Mouse (Mus musculus) embryonic stem cell, embryonic (primary cell): ENCODE measurements around the gene Prr15l.

Source experiments
- CTCF ChIA-PET, 4 experiments: fragments of 300-600 bp in 2 of 4; fragments of 350-600 bp in 2 of 4; sonication (Branson Sonifier 250); formaldehyde crosslinking; loops; one replicate each; lab custom pipeline; 2022; ENCODE audit warnings: inconsistent platforms in 2 of 4; lab: Charles Lee
- POLR2A ChIA-PET, 4 experiments: fragments of 300-600 bp in 2 of 4; fragments of 350-600 bp in 2 of 4; sonication (Branson Sonifier 250); formaldehyde crosslinking; loops; one replicate each; lab custom pipeline; 2022; ENCODE audit warnings: antibody characterized with exemption in 4 of 4, inconsistent platforms in 1 of 4; lab: Charles Lee

Prr15l gene

GRCm38 (mm10) chr11:96908594-96908993 lies 19.3 kb upstream of the Prr15l start:
- CTCF ChIA-PET: interaction anchor here in 2 of 4 experiments (0.6 to 2.2 kb wide), 7 partner anchors 8 to 131 kb away, joined by 3 to 9 read pairs (median 4); partner anchors contain the start of gene Cdk5rap3 (in 1 of the 2)

GRCm38 (mm10) chr11:96910003-96910402 lies 17.9 kb upstream of the Prr15l start:
- POLR2A ChIA-PET: interaction anchor here in 2 of 4 experiments (0.6 to 2.4 kb wide), 4 partner anchors 10 to 42 kb away, joined by 3 to 10 read pairs (median 6); no protein-coding TSS in a partner anchor
- CTCF ChIA-PET: interaction anchor here (0.5 to 2.4 kb wide), 13 partner anchors 10 to 292 kb away, joined by 3 to 21 read pairs (median 4); partner anchors contain the start of gene Lrrc46 (in 1 of the 4)

More at GRCm38 (mm10) chr11:96908594-96908993, 19.3 kb upstream of the Prr15l start:
- POLR2A ChIA-PET: interaction anchor here (0.6 to 4.3 kb wide), 15 partner anchors 8 to 267 kb away, joined by 3 to 18 read pairs (median 3); partner anchors contain the start of gene Cdk5rap3 (in 1 of the 4)

GRCm38 (mm10) chr11:96912682-96913081 lies 15.2 kb upstream of the Prr15l start:
- CTCF ChIA-PET: interaction anchor here in 1 of 4 experiments (1.3 kb wide), 1 partner anchor 51 kb away, joined by 3 read pairs; no protein-coding TSS in a partner anchor
- POLR2A ChIA-PET: interaction anchor here in 2 of 4 experiments (0.6 to 1.6 kb wide), 5 partner anchors 14 to 123 kb away, joined by 3 to 4 read pairs (median 4); no protein-coding TSS in a partner anchor

GRCm38 (mm10) chr11:96916044-96916884 lies 11.6 kb upstream of the Prr15l start, which contains the start of gene Cdk5rap3:
TSS of gene Cdk5rap3 (minus strand) at chr11:96916496.
- POLR2A ChIA-PET: interaction anchor here (0.5 to 3.9 kb wide), 105 partner anchors 8 to 1929 kb away, joined by 3 to 67 read pairs (median 4); partner anchors contain the start of genes Pnpo (in 3 of the 4), Lrrc46 (in 2 of the 4), Mrpl10 (in 2 of the 4) and Scrn2 (in 2 of the 4)
- CTCF ChIA-PET: interaction anchor here (0.5 to 2.7 kb wide), 113 partner anchors 8 to 1300 kb away, joined by 3 to 29 read pairs (median 4); partner anchors contain the start of genes Pnpo (in 3 of the 4), Scrn2 (in 3 of the 4), Kpnb1 (in 1 of the 4) and Lrrc46 (in 1 of the 4)

- POLR2A ChIA-PET: interaction anchor here (0.5 to 3.9 kb wide), 92 partner anchors 7 to 1930 kb away, joined by 3 to 67 read pairs (median 4); partner anchors contain the start of genes Pnpo (in 4 of the 4), Lrrc46 (in 2 of the 4), Mrpl10 (in 2 of the 4) and Osbpl7 (in 1 of the 4)
- CTCF ChIA-PET: interaction anchor here (0.5 to 2.7 kb wide), 86 partner anchors 7 to 1300 kb away, joined by 3 to 29 read pairs (median 4); partner anchors contain the start of genes Pnpo (in 3 of the 4), Lrrc46 (in 2 of the 4), Mrpl10 (in 2 of the 4) and Scrn2 (in 2 of the 4)
These were observed 11.0 kb upstream of the Prr15l start for GRCm38 (mm10) chr11:96916885-96917396.

- POLR2A ChIA-PET: interaction anchor here (0.6 to 3.9 kb wide), 17 partner anchors 11 to 1148 kb away, joined by 3 to 67 read pairs (median 8); partner anchors contain the start of genes Pnpo (in 1 of the 4) and Prr15l (in 1 of the 4)
- CTCF ChIA-PET: interaction anchor here in 3 of 4 experiments (0.7 to 2.7 kb wide), 7 partner anchors 8 to 124 kb away, joined by 3 to 13 read pairs (median 8); partner anchors contain the start of genes Lrrc46 (in 1 of the 3), Mrpl10 (in 1 of the 3) and Prr15l (in 1 of the 3)
These were observed 10.5 kb upstream of the Prr15l start for GRCm38 (mm10) chr11:96917415-96917814.

GRCm38 (mm10) chr11:96919003-96919402 lies 8.9 kb upstream of the Prr15l start:
- ChIA-PET POLR2A (interaction anchor here in 2 of 4 experiments (0.6 to 3.9 kb wide), 5 partner anchors 9 to 162 kb away, joined by 3 to 25 read pairs (median 4); partner anchors contain the start of genes Pnpo (in 1 of the 2) and Prr15l (in 1 of the 2)), CTCF (interaction anchor here in 1 of 4 experiments (0.6 kb wide), 1 partner anchor 127 kb away, joined by 4 read pairs; no protein-coding TSS in a partner anchor)

GRCm38 (mm10) chr11:96924861-96925260 lies 3.0 kb upstream of the Prr15l start:
- ChIA-PET POLR2A (interaction anchor here in 3 of 4 experiments (0.6 to 2.0 kb wide), 5 partner anchors 9 to 117 kb away, joined by 3 to 6 read pairs (median 5); partner anchors contain the start of genes Cdk5rap3 (in 1 of the 3), Mrpl10 (in 1 of the 3) and Pnpo (in 1 of the 3)), CTCF (interaction anchor here in 1 of 4 experiments (0.9 to 1.3 kb wide), 4 partner anchors 8 to 15 kb away, joined by 3 to 4 read pairs (median 3); partner anchors contain the start of gene Cdk5rap3)

- ChIA-PET CTCF (interaction anchor here in 2 of 4 experiments (1.0 to 1.7 kb wide), 3 partner anchors 9 to 30 kb away, joined by 3 to 4 read pairs (median 3); partner anchors contain the start of gene Cdk5rap3 (in 1 of the 2)), POLR2A (interaction anchor here in 3 of 4 experiments (0.7 to 11.0 kb wide), 6 partner anchors 9 to 101 kb away, joined by 3 to 134 read pairs (median 4); partner anchors contain the start of genes Pnpo (in 2 of the 3) and Cdk5rap3 (in 1 of the 3))
These were observed 2.3 kb upstream of the Prr15l start for GRCm38 (mm10) chr11:96925469-96926148.

- ChIA-PET POLR2A (interaction anchor here in 3 of 4 experiments (0.5 to 11.0 kb wide), 10 partner anchors 9 to 176 kb away, joined by 3 to 134 read pairs (median 4); partner anchors contain the start of genes Cdk5rap3 (in 3 of the 3) and Pnpo (in 1 of the 3)), CTCF (interaction anchor here (0.6 to 2.2 kb wide), 7 partner anchors 10 to 781 kb away, joined by 3 to 5 read pairs (median 4); partner anchors contain the start of gene Cdk5rap3 (in 2 of the 4))
These were observed 1.3 kb upstream of the Prr15l start for GRCm38 (mm10) chr11:96926587-96926986.

GRCm38 (mm10) chr11:96928691-96929090 lies 787 bp downstream of the Prr15l start:
- POLR2A ChIA-PET: interaction anchor here in 3 of 4 experiments (0.6 to 11.0 kb wide), 31 partner anchors 9 to 1771 kb away, joined by 3 to 134 read pairs (median 4); partner anchors contain the start of genes Cdk5rap3 (in 3 of the 3) and Pnpo (in 2 of the 3)
- CTCF ChIA-PET: interaction anchor here (0.5 to 3.9 kb wide), 12 partner anchors 12 to 219 kb away, joined by 3 to 29 read pairs (median 4); partner anchors contain the start of genes Cdk5rap3 (in 3 of the 4), Lrrc46 (in 1 of the 4) and Mrpl10 (in 1 of the 4)

GRCm38 (mm10) chr11:96929096-96929765 lies 1.3 kb downstream of the Prr15l start:
- ChIA-PET POLR2A (interaction anchor here in 3 of 4 experiments (0.6 to 11.0 kb wide), 36 partner anchors 9 to 1771 kb away, joined by 3 to 134 read pairs (median 4); partner anchors contain the start of genes Cdk5rap3 (in 3 of the 3) and Pnpo (in 2 of the 3)), CTCF (interaction anchor here (0.5 to 3.9 kb wide), 12 partner anchors 13 to 218 kb away, joined by 3 to 29 read pairs (median 4); partner anchors contain the start of genes Cdk5rap3 (in 3 of the 4), Lrrc46 (in 1 of the 4) and Mrpl10 (in 1 of the 4))

GRCm38 (mm10) chr11:96929766-96930331 lies 1.9 kb downstream of the Prr15l start:
- CTCF ChIA-PET: interaction anchor here in 3 of 4 experiments (0.6 to 3.9 kb wide), 6 partner anchors 13 to 34 kb away, joined by 3 to 29 read pairs (median 5); partner anchors contain the start of gene Cdk5rap3 (in 2 of the 3)
- POLR2A ChIA-PET: interaction anchor here in 3 of 4 experiments (0.9 to 11.0 kb wide), 19 partner anchors 8 to 156 kb away, joined by 3 to 134 read pairs (median 4); partner anchors contain the start of genes Cdk5rap3 (in 2 of the 3) and Pnpo (in 2 of the 3)
